Mouse (Mus musculus) stomach, embryonic 16.5 days (tissue): ENCODE measurements around the gene Ptges3l. TPM values are rescaled to one million over a fixed set of nuclear protein-coding genes. Genes with fewer than 3 reads are reported as not detected.
A peak's percentile ranks its signal among the peaks of the same experiment; 100 is the strongest.
"Not testable (repeated sequence)": the region's sequence is repeated elsewhere in the genome, so short reads cannot be mapped to it uniquely, and the experiment has no call there.

ENCODE experiments used
- ATAC-seq: fragments of 200-750 bp; cut with Nextera tagmentation; 2 replicates; pipeline ENCODE4 v1.8.0; 2017; ENCODE audit warnings: moderate number of reproducible peaks, moderate TSS enrichment; ENCODE audit not compliant: insufficient read depth, low FRiP score
- H3K27ac ChIP-seq: fragments of 300-500 bp; sonication (generic); 2 replicates; pipeline ENCODE4 v1.5.1; 2014; ENCODE audit warnings: low read length
- H3K27me3 ChIP-seq: fragments of 300-500 bp; sonication (generic); 2 replicates; pipeline ENCODE4 v1.6.1; 2014; ENCODE audit warnings: low read length, control low read depth, mixed read lengths; ENCODE audit not compliant: control insufficient read depth, insufficient read depth
- H3K36me3 ChIP-seq: fragments of 300-500 bp; sonication (generic); 2 replicates; pipeline ENCODE4 v1.6.1; 2014; ENCODE audit warnings: low read length; ENCODE audit not compliant: control insufficient read depth, insufficient read depth
- H3K4me1 ChIP-seq: fragments of 300-500 bp; sonication (generic); 2 replicates; pipeline ENCODE4 v1.6.1; 2014; ENCODE audit warnings: low read length, control low read depth, mixed read lengths; ENCODE audit not compliant: control insufficient read depth, insufficient read depth
- H3K4me2 ChIP-seq: fragments of 300-500 bp; sonication (generic); 2 replicates; pipeline ENCODE4 v1.6.1; 2014; ENCODE audit warnings: low read depth, low read length, mixed read lengths
- H3K4me3 ChIP-seq: fragments of 300-500 bp; sonication (generic); replicated peaks from 2 replicates; pipeline ENCODE4 v1.5.1; 2014; ENCODE audit warnings: mild to moderate bottlenecking, low read length
- H3K9ac ChIP-seq: fragments of 300-500 bp; sonication (generic); 2 replicates; pipeline ENCODE4 v1.6.1; 2014; ENCODE audit warnings: low read length
- H3K9me3 ChIP-seq: fragments of 300-500 bp; sonication (generic); replicated peaks from 2 replicates; pipeline ENCODE4 v1.6.1; 2016; ENCODE audit warnings: low read length, control low read depth; ENCODE audit not compliant: control insufficient read depth
- WGBS: fragments of 180-500 bp; shearing (Covaris S2); extraction: QIAGEN DNeasy Blood & Tissue Kit; methylation state at CpG from one replicate; pipeline ENCODE4 v1.1.7; 2014; 5-methylcytosine and 5-hydroxymethylcytosine counted together
- polyA plus RNA-seq: library from polyadenylated mRNA; unstranded; fragments of >200 nt; fragmentation: Nextera tagmentation; extraction: Ambion mirVana; gene quantifications from 2 replicates; pipeline ENCODE4 v1.2.1, GENCODE M21; 2015

The Ptges3l gene
- polyA plus RNA-seq, 1 experiment from 2014 or later, result 26.9 TPM

DNA sequence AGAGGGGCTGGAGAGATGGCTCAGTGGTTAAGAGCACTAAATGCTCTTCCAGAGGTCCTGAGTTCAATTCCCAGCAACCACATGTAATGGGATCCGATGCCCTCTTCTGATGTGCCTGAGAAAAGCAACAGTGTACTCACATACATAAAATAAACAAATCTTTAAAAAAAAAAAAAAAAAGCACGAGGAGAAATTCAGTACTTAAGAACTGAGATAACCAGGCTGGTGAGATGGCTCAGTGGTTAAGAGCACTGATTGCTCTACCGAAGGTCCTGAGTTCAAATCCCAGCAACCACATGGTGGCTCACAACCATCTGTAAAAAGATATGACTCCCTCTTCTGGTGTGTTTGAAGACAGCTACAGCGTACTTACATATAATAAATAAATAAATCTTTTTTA lies 24.5 kb upstream of the Ptges3l start:
- not testable (repeated sequence) for H3K9ac ChIP-seq, H3K27ac ChIP-seq, H3K27me3 ChIP-seq, H3K4me2 ChIP-seq, H3K36me3 ChIP-seq, H3K4me3 ChIP-seq, H3K9me3 ChIP-seq, ATAC-seq
- peaks cover 11% of the 10 kb centered on the region for H3K4me1 ChIP-seq
- 77% methylated on average over 4 of the region's 4 CpGs for WGBS

DNA sequence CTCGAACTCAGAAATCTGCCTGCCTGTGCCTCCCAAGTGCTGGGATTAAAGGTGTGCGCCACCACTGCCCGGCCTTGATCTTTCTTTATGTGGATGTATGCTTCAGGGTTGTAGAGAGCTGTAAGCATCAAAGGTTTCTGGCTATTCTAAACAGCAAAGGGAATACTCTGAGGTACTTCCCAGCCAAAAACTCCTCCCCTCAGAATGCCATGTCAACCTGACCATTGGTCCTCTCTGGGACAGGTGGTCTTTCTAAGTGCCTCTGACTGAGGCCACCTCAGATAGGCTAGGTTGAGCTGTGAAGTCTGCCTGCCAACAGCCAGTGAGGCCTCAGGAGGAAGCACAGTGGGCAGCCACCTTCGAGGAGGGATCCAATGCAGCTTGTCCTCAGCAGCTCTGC lies 23.8 kb upstream of the Ptges3l start:
- Histone ChIP-seq H3K9ac (peak overlapping the region; percentile 68), H3K4me3 (peak overlapping the region; percentile 54), H3K9me3 (no peaks in the 10 kb centered on the region), H3K4me1 (peaks cover 15% of the 10 kb centered on the region), H3K27ac (peak overlapping the region; percentile 78; the same call in 1 of the 2 replicates), H3K27me3 (no peaks in the 10 kb centered on the region), H3K36me3 (peaks cover 9% of the 10 kb centered on the region), H3K4me2 (peak overlapping the region; percentile 57)
- 68% methylated on average over 4 of the region's 4 CpGs for WGBS
- ATAC-seq, result no peak

DNA sequence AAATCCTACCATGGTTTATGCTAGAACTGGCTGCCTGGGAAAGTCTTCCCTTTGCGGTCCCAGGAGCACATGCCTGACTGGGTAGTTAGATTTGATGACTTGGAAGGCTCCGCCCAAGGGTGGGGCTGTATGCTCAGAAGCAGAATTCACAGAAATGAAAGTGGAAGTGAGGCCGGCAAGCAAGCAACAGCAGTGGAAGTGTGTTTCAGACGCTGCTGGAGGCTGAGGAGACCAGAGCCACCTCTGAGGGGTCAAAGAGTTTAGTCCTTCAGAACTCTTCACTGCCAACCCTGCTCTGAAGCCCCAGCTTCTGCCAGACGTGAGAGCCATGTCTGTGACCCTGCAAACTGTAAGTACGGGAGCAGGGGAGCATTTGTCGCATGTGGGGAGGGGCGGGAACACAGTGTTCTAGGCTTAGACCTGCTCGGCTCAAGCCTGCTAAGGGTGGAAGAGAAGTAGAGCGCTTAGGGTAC lies 23.2 kb upstream of the Ptges3l start, which contains the start of gene Ifi35:
Ifi35 (plus strand) TSS at position 134 of the 473 bp plus-strand sequence.
- Histone ChIP-seq H3K36me3 (peaks cover 15% of the 10 kb centered on the region), H3K27ac (peak within 1 kb of the TSS; percentile 78), H3K4me2 (peak within 1 kb of the TSS; percentile 57), H3K4me1 (peaks cover 21% of the 10 kb centered on the region), H3K4me3 (peak within 1 kb of the TSS; percentile 54), H3K9ac (peak within 1 kb of the TSS; percentile 68), H3K9me3 (no peaks in the 10 kb centered on the region), H3K27me3 (no peaks in the 10 kb centered on the region)
- ATAC-seq, result peak; percentile 87
- WGBS, result 11% methylated on average over 10 of the region's 10 CpGs

DNA sequence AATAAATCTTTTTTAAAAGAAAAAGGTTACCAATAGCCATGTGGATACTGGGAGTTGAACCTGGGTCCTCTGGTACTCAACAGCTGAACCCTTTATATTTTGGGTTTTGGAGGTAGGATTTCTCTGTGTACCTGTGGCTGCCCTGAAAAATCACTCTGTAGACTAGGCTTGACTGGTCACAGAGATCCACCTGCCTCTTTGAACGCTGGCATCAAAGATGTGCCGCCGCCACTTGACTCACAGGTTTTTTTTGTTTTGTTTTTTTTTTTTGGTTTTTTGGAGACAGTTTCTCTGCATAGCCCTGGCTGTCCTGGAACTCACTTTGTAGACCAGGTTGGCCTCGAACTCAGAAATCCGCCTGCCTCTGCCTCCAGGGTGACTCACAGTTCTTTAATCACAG lies 22.7 kb upstream of the Ptges3l start:
- no peaks in the 10 kb centered on the region for H3K27me3 ChIP-seq
- ATAC-seq, result no peak
- H3K4me3 ChIP-seq, result 0 out of 2 replicates have a peak overlapping the region, but pooled peaks have one; percentile 54
- H3K9ac ChIP-seq, result no peak overlapping the region; the same call in 1 of the 2 replicates
- H3K36me3 ChIP-seq, result peaks cover 16% of the 10 kb centered on the region
- peaks cover 25% of the 10 kb centered on the region for H3K4me1 ChIP-seq
- H3K4me2 ChIP-seq, result no peak overlapping the region
- H3K27ac ChIP-seq, result peak overlapping the region; percentile 78; the same call in 1 of the 2 replicates
- no peaks in the 10 kb centered on the region for H3K9me3 ChIP-seq
- WGBS, result 85% methylated on average over 5 of the region's 5 CpGs

DNA sequence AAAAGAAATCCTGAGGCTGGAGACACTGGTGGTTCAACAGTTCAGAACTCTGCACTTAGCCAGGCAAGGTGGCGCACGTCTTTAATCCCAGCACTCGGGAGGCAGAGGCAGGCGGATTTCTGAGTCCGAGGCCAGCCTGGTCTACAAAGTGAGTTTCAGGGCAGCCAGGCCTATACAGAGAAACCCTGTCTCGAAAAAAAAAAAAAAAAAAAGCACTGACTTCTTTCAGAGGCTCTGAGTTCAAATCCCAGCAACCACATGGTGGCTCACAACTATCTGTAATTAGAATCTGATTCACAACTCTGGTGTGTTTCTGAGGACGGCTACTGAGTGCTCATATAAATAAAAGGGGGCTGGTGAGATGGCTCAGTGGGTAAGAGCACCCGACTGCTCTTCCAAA lies 21.7 kb upstream of the Ptges3l start:
- not testable (repeated sequence) for H3K9ac ChIP-seq, H3K27me3 ChIP-seq, H3K4me2 ChIP-seq, ATAC-seq, H3K4me3 ChIP-seq, H3K9me3 ChIP-seq, H3K27ac ChIP-seq
- 89% methylated on average over 8 of the region's 8 CpGs for WGBS
- H3K36me3 ChIP-seq, result peaks cover 16% of the 10 kb centered on the region
- peaks cover 22% of the 10 kb centered on the region for H3K4me1 ChIP-seq

DNA sequence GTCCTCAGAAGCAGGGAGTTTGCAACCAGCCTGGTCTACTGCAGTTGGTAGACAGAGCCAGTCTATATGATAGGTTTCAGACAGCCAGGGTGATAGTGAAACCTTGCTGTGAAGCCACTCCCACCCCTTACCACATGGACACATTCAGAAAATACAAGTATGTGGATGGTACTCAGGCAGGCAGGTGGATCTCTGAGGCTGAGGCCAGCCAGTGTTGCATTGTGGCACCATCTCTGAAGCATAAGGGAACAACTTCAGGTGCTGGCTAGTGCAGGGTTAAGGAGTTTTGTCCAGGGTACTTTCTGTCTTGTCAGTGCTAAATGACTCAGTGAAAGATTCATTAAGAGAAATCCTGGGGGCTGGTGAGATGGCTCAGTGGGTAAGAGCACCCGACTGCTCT lies 21.2 kb upstream of the Ptges3l start:
- Histone ChIP-seq H3K9me3 (no peaks in the 10 kb centered on the region), H3K4me2 (no peak overlapping the region), H3K4me3 (no peak overlapping the region), H3K4me1 (peaks cover 22% of the 10 kb centered on the region), H3K27ac (no peak overlapping the region), H3K36me3 (peaks cover 16% of the 10 kb centered on the region), H3K9ac (no peak overlapping the region), H3K27me3 (no peaks in the 10 kb centered on the region)
- 78% methylated on average over 1 of the region's 1 CpGs for WGBS
- no peak for ATAC-seq

DNA sequence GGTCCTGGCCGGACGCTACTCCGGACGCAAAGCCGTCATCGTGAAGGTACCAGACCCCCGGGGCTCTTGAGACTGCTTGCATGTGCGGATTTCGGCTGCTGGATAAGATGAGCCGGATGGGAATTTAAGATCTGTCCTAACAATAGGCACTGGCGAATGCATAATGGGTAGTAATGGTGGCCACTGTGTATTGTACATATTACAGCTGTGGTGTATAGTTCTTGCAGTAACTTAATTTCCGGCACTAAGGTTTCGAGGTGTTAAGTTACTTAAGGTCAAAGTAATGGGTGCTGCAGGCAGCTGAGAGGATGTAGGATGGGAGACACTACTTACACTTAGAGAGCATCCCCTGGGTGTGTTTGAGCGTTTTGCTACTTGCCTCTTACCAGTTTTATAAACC lies 17.6 kb upstream of the Ptges3l start:
- Histone ChIP-seq H3K9me3 (no peaks in the 10 kb centered on the region), H3K9ac (peak overlapping the region; percentile 93), H3K4me1 (peaks cover 19% of the 10 kb centered on the region), H3K27me3 (no peaks in the 10 kb centered on the region), H3K4me3 (peak overlapping the region; percentile 86), H3K27ac (peak overlapping the region; percentile 89), H3K4me2 (peak overlapping the region; percentile 72), H3K36me3 (peaks cover 16% of the 10 kb centered on the region)
- under 1% methylated on average over 14 of the region's 14 CpGs for WGBS
- ATAC-seq, result no peak

DNA sequence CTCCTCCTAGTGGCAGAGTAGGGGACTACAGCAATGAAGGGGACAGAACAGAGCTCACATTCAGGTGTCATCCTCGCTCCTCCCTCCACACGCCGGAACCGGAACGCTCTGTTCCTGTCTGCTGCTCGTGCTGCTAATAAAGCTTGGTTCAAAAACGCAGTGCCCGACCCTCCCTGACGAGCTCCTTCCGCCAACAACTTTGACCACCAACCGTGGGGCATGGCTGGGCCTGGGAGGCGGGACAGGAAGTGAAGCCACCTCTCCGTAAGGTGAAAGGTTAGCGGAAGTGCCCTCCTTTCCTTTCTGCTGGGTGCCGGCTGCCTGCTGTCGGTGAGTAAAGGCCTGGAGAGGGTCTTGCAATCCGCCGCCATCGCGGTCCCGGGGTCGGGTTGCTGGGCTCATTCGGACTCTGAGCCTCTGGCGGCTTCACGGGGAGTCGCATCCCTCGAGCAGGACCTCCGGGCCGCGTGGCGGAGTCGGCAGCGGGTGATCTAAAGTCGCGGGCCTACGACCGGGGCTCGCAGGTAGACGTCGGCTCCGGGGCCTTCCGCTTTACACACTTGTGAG lies 17.1 kb upstream of the Ptges3l start, which contains the start of gene Rpl27:
Rpl27 (plus strand) TSS at position 172 of the 567 bp plus-strand sequence.
- H3K9ac ChIP-seq, result peak within 1 kb of the TSS; percentile 93
- peak; percentile 99 for ATAC-seq
- H3K27me3 ChIP-seq, result no peaks in the 10 kb centered on the region
- H3K27ac ChIP-seq, result peak within 1 kb of the TSS; percentile 89
- peak within 1 kb of the TSS; percentile 86 for H3K4me3 ChIP-seq
- H3K4me1 ChIP-seq, result peaks cover 19% of the 10 kb centered on the region
- peaks cover 16% of the 10 kb centered on the region for H3K36me3 ChIP-seq
- H3K4me2 ChIP-seq, result peak within 1 kb of the TSS; percentile 72
- no peaks in the 10 kb centered on the region for H3K9me3 ChIP-seq
- WGBS, result under 1% methylated on average over 42 of the region's 42 CpGs

DNA sequence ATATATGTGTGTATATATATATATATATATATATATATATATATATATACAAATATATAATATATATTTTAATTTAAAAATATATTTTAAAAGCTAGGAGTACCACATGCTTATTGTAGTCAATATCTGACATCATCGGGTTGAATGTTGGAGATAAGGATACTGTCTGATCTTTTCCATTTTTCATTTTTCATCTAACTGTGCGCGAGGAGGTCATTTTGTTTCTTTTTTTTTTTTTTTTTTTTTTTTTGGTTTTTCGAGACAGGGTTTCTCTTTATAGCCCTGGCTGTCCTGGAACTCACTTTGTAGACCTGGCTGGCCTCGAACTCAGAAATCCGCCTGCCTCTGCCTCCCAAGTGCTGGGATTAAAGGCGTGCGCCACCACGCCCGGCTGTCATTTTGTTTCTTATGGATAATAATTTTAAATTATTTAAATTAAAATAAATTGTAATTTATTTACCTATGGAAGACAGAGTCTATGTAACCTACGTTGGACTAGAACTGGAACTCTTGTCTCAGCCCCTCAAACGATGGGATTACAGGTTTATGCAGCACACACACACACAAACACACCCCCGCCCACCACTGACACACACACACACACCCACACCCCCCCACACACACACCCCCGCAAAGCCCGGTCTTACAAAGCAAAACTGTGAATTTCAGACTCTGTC lies 16.5 kb upstream of the Ptges3l start:
- not testable (repeated sequence) for H3K9me3 ChIP-seq, ATAC-seq, H3K27me3 ChIP-seq, H3K27ac ChIP-seq
- H3K36me3 ChIP-seq, result peaks cover 16% of the 10 kb centered on the region
- peaks cover 19% of the 10 kb centered on the region for H3K4me1 ChIP-seq
- WGBS, result 33% methylated on average over 15 of the region's 15 CpGs
- peak overlapping the region; percentile 54 for H3K4me2 ChIP-seq
- peak overlapping the region; percentile 60; the same call in 1 of the 2 replicates for H3K9ac ChIP-seq
- H3K4me3 ChIP-seq, result peak overlapping the region; percentile 86
